Mouse (Mus musculus): ENCODE results near the gene Ugt1a8. TPM values are rescaled to one million over a fixed set of nuclear protein-coding genes. Genes with fewer than 3 reads are reported as not detected.

Gene Ugt1a8
- polyA plus RNA-seq, 1 experiment, result 0.20 TPM

- DNase-seq, result no peak
- WGBS, result 78% methylated on average over 12 of the region's 12 CpGs
- no peaks in the 10 kb centered on the region for H3K36me3 ChIP-seq (ENCODE audit: control insufficient read depth, insufficient read depth, low read length)
Observed at GRCm38 (mm10) chr1:88254793-88255465, 167.3 kb downstream of the Ugt1a8 start.

GRCm38 (mm10) chr1:88255466-88255857 lies 167.8 kb downstream of the Ugt1a8 start:
- no peak for TF ChIP-seq CTCF (conservative IDR thresholded peaks at IDR 0.05; ENCODE audit: insufficient read depth, insufficient read length, low read depth, low read length)
- TF ChIP-seq POLR2A (IDR thresholded peaks at IDR 0.05; ENCODE audit: low read depth, low read length), result no peak
- H3K27me3 ChIP-seq (replicated peaks; ENCODE audit: control insufficient read depth, insufficient read depth, low read length), result no peaks in the 10 kb centered on the region
- H3K36me3 ChIP-seq (ENCODE audit: control insufficient read depth, insufficient read depth, low read length), result no peaks in the 10 kb centered on the region
- WGBS, result 62% methylated on average over 2 of the region's 2 CpGs
- H3K4me1 ChIP-seq (ENCODE audit: control insufficient read depth, insufficient read depth, low read length), result no peaks in the 10 kb centered on the region; the same call in 1 of the 2 replicates
- no peak for DNase-seq
- no peak overlapping the region for H3K4me3 ChIP-seq (ENCODE audit: insufficient read depth, low read depth, low read length)
- H3K27ac ChIP-seq (ENCODE audit: insufficient read depth, low read depth, low read length), result no peak overlapping the region

More at GRCm38 (mm10) chr1:88254793-88255465, 167.3 kb downstream of the Ugt1a8 start:
- H3K27ac ChIP-seq (ENCODE audit: insufficient read depth, low read depth, low read length), result no peak overlapping the region
- no peak for TF ChIP-seq CTCF (conservative IDR thresholded peaks at IDR 0.05; ENCODE audit: insufficient read depth, insufficient read length, low read depth, low read length)
- TF ChIP-seq POLR2A (IDR thresholded peaks at IDR 0.05; ENCODE audit: low read depth, low read length), result no peak
- no peaks in the 10 kb centered on the region; the same call in 1 of the 2 replicates for H3K4me1 ChIP-seq (ENCODE audit: control insufficient read depth, insufficient read depth, low read length)
- no peak overlapping the region for H3K4me3 ChIP-seq (ENCODE audit: insufficient read depth, low read depth, low read length)
- no peaks in the 10 kb centered on the region for H3K27me3 ChIP-seq (replicated peaks; ENCODE audit: control insufficient read depth, insufficient read depth, low read length)

GRCm38 (mm10) chr1:88255989-88256754 lies 168.6 kb downstream of the Ugt1a8 start:
- H3K27me3 ChIP-seq (replicated peaks; ENCODE audit: control insufficient read depth, insufficient read depth, low read length), result no peaks in the 10 kb centered on the region
- 80% methylated on average over 13 of the region's 13 CpGs for WGBS
- H3K27ac ChIP-seq (ENCODE audit: insufficient read depth, low read depth, low read length), result no peak overlapping the region
- H3K4me3 ChIP-seq (ENCODE audit: insufficient read depth, low read depth, low read length), result no peak overlapping the region
- H3K36me3 ChIP-seq (ENCODE audit: control insufficient read depth, insufficient read depth, low read length), result no peaks in the 10 kb centered on the region
- no peak for DNase-seq
- H3K4me1 ChIP-seq (ENCODE audit: control insufficient read depth, insufficient read depth, low read length), result no peaks in the 10 kb centered on the region; the same call in 1 of the 2 replicates
- TF ChIP-seq CTCF (conservative IDR thresholded peaks at IDR 0.05; ENCODE audit: insufficient read depth, insufficient read length, low read depth, low read length), result no peak
- TF ChIP-seq POLR2A (IDR thresholded peaks at IDR 0.05; ENCODE audit: low read depth, low read length), result no peak

GRCm38 (mm10) chr1:88256886-88257663 lies 169.5 kb downstream of the Ugt1a8 start:
- Histone ChIP-seq H3K4me3 (ENCODE audit: insufficient read depth, low read depth, low read length) (no peak overlapping the region), H3K27ac (ENCODE audit: insufficient read depth, low read depth, low read length) (no peak overlapping the region), H3K4me1 (ENCODE audit: control insufficient read depth, insufficient read depth, low read length) (no peaks in the 10 kb centered on the region; the same call in 1 of the 2 replicates), H3K27me3 (replicated peaks; ENCODE audit: control insufficient read depth, insufficient read depth, low read length) (no peaks in the 10 kb centered on the region), H3K36me3 (ENCODE audit: control insufficient read depth, insufficient read depth, low read length) (no peaks in the 10 kb centered on the region)
- 76% methylated on average over 10 of the region's 10 CpGs for WGBS
- DNase-seq, result no peak
- TF ChIP-seq CTCF (conservative IDR thresholded peaks at IDR 0.05; ENCODE audit: insufficient read depth, insufficient read length, low read depth, low read length) (no peak), POLR2A (IDR thresholded peaks at IDR 0.05; ENCODE audit: low read depth, low read length) (no peak)

DNA sequence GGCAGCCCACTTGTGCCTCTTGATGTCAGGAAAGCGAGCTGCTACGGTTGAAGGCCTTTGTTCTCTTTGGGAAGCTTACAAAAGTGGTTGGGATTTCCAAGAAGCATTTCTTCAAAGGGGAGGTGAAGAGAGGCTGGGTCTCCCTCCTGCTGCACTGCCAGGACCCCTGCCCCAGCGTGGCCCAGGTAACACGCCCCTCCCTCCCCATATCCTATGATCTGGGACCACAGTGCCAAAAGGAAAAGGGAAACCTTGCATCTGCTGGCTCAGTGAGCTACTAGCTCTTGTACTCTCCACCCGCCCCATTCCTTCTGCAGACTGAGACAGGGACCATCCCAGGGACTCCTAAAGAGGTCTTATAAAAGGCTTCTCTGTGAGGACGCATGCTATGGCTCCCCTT lies 170.1 kb downstream of the Ugt1a8 start:
- WGBS, result 81% methylated on average over 6 of the region's 6 CpGs
- Histone ChIP-seq H3K4me3 (ENCODE audit: insufficient read depth, low read depth, low read length) (no peak overlapping the region), H3K36me3 (ENCODE audit: control insufficient read depth, insufficient read depth, low read length) (no peaks in the 10 kb centered on the region), H3K4me1 (ENCODE audit: control insufficient read depth, insufficient read depth, low read length) (no peaks in the 10 kb centered on the region; the same call in 1 of the 2 replicates), H3K27me3 (replicated peaks; ENCODE audit: control insufficient read depth, insufficient read depth, low read length) (no peaks in the 10 kb centered on the region), H3K27ac (ENCODE audit: insufficient read depth, low read depth, low read length) (no peak overlapping the region)
- TF ChIP-seq POLR2A (IDR thresholded peaks at IDR 0.05; ENCODE audit: low read depth, low read length), result no peak
- no peak for TF ChIP-seq CTCF (conservative IDR thresholded peaks at IDR 0.05; ENCODE audit: insufficient read depth, insufficient read length, low read depth, low read length)
- DNase-seq, result no peak

GRCm38 (mm10) chr1:88258361-88258760 lies 170.7 kb downstream of the Ugt1a8 start:
- WGBS, result 66% methylated on average over 6 of the region's 6 CpGs
- no peaks in the 10 kb centered on the region; the same call in 1 of the 2 replicates for H3K4me1 ChIP-seq (ENCODE audit: control insufficient read depth, insufficient read depth, low read length)
- TF ChIP-seq POLR2A (IDR thresholded peaks at IDR 0.05; ENCODE audit: low read depth, low read length) (no peak), CTCF (conservative IDR thresholded peaks at IDR 0.05; ENCODE audit: insufficient read depth, insufficient read length, low read depth, low read length) (no peak)
- DNase-seq, result no peak
- H3K27ac ChIP-seq (ENCODE audit: insufficient read depth, low read depth, low read length), result no peak overlapping the region
- no peak overlapping the region for H3K4me3 ChIP-seq (ENCODE audit: insufficient read depth, low read depth, low read length)
- H3K27me3 ChIP-seq (replicated peaks; ENCODE audit: control insufficient read depth, insufficient read depth, low read length), result no peaks in the 10 kb centered on the region
- no peaks in the 10 kb centered on the region for H3K36me3 ChIP-seq (ENCODE audit: control insufficient read depth, insufficient read depth, low read length)
